Mouse (Mus musculus) ovary, postnatal 10 days (tissue): ENCODE data around the gene Serpinb8.

ENCODE experiments used
- DNase-seq: peaks from one replicate; pipeline ENCODE4 v3.0.0; 2022; ENCODE audit warnings: low spot score

Gene Serpinb8

DNA sequence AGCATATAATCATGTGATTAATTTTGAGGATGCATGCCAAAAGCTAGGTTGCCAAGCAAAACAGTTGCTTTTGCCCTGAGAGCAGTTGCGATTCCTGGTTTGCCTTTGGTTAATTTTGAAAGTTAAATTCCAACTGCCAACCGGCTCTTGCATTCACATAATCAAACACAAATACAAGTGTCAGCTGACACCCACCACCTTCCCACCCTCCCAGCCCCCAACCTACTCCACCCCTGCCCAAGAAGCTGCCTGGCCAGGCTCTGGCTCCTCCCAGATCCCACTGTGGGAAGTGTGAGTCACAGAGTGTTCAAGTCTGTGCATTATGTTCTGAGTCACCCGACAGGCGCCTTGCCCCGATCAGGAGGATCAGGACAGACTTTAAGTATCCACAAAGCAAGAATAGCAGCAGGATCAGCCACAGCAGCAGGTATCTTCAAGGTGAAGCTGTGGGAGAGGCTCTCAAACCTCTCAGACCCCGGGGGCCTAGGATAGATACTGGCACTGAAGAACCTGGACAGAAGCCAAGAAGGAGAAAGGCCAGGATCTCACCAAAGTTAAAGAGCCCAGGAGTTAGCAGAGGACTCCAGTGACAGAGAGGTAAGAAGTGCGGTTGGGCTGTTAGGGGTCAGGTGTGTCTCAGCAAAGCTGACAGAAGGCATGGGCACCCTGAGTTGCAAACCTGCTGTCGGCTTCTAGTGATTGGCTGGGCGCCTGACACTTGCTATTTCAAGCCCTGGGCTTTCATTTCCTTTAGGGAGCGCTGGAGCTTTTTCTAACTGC lies at the start of gene Serpinb8:
Gene Serpinb8 (plus strand): TSS at position 316 of the 780 bp plus-strand sequence.
- peak; percentile 7 for DNase-seq

- no peak for DNase-seq
Observed at GRCm38 (mm10) chr1:107559494-107559893, 30.3 kb upstream of the Serpinb8 start.

- DNase-seq = no peak
Observed at GRCm38 (mm10) chr1:107562110-107562509, 27.7 kb upstream of the Serpinb8 start.

- no peak for DNase-seq
Observed at GRCm38 (mm10) chr1:107565644-107566043, 24.2 kb upstream of the Serpinb8 start.

DNA sequence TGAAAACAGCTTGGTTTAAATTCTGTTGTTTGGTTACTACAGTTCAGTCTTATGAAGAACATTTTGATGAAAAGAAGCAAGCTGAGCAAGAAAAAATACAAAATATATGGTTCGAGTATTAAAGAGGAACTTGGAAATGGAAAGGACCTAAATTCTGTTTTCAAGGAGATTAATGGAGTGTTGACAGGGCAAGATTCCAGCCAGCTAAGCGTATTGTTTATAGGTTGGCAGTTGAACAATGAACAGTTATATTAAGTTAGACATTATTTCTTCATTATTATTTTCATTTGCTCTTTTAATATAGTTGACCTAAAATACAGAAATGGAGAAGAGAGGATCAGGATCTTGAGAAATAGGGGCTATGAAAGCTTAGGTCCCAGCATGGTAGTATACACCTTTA lies 13.7 kb upstream of the Serpinb8 start:
- no peak for DNase-seq

DNA sequence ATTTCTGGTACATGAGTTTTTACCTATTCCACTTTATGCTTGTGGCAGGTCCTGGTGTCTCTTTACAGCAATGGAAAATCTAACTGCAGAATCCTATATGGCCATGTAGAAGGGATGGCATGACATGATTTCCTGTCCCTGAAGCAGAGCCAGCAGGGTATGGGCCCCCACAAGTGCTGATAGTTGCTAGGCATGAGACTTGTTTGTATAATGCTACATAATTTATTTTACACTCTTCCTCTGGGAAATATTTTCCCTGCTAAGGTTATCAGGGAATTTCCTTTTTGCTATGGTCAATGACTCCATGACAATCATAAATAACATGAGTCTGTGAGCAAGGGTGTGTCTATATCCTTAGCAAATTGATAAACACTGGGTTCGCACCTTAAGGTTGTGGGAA lies 12.3 kb upstream of the Serpinb8 start:
- DNase-seq = no peak

GRCm38 (mm10) chr1:107581220-107581619 lies 8.6 kb upstream of the Serpinb8 start:
- DNase-seq = no peak

- no peak for DNase-seq
Observed at GRCm38 (mm10) chr1:107582900-107583299, 6.9 kb upstream of the Serpinb8 start.

GRCm38 (mm10) chr1:107583958-107584376 lies 5.8 kb upstream of the Serpinb8 start:
- DNase-seq = no peak

DNA sequence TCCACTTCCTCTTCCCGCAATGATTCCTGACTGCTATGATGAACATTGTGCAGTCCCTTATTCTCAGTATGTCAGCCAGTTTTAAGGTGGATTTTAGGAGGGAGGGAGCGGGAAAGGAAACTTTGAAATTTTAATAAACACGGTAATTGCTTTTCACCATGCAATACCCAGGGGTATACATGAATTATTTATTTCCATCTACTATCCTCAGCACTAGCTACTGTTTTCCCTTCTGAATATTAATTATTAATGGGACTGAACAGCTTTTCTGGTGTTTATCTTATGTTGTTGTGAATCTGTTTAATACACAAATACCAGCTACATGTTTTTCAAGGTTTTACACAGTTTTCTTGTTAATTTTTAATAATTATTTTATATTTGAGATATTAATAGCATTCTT lies 4.9 kb upstream of the Serpinb8 start:
- no peak for DNase-seq

DNA sequence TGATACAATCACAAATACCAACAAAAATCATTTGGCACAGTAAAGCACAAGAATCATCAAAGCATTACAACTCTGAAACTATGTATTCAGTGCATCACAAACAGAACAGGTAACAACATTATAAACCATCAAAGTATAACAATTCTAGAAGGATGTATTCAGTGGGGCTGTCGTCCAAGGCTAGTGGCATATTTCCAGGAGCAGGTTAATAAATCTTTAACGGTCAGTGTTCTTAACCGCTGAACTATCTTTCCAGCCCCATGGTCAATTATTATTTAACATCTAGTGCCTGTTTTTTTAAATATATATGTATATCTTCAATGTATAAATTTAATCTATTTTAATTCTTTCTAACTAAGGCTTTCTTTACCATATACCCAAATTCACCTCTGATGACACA lies 3.6 kb upstream of the Serpinb8 start:
- DNase-seq = no peak

DNA sequence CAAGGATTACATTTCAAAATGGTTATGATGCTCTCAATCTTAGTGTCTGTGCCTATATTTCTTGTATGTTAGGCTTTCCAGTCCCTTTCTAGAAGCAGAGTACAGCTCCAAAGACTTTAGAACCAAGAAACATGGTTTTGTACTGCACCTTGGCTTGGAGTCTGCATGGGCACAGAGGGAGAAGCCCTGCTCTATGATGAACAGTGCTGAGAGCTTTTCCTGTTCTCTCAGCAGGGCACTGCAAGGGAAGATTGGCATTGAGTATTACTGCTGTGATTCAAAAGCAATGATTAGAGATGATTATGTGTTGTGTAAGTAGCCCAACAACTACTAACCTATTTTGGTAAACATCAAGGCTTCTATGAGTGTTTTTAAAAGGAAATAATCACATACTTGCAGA lies 1.6 kb upstream of the Serpinb8 start:
- no peak for DNase-seq

- DNase-seq = no peak
Observed at GRCm38 (mm10) chr1:107588642-107589041, 1.2 kb upstream of the Serpinb8 start.

- no peak for DNase-seq
Observed at GRCm38 (mm10) chr1:107592644-107593043, 2.8 kb downstream of the Serpinb8 start.

GRCm38 (mm10) chr1:107593469-107593868 lies 3.7 kb downstream of the Serpinb8 start:
- no peak for DNase-seq

DNA sequence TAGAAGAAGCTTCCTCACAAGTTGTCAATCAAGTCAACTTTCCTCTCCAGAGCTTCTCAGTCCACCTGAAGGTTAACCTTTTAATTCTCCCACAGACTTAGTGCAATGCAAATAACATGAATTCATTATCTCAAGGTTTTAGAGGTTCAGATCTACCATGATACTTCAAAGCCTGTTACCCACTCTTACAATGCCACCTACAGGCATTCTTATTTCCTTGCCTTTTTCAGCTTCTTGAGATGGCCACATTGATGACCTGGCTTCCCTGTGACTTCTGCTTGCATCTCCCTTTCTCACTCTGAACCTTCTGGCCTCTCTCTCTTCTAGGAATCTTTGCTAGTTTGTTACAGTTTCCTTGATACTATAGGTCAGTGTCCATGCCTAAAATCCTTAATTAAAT lies 7.1 kb downstream of the Serpinb8 start:
- no peak for DNase-seq

- DNase-seq = no peak
Observed at GRCm38 (mm10) chr1:107598476-107598875, 8.7 kb downstream of the Serpinb8 start.

GRCm38 (mm10) chr1:107608942-107609341 lies 19.1 kb downstream of the Serpinb8 start:
- no peak for DNase-seq

- no peak for DNase-seq
Observed at GRCm38 (mm10) chr1:107614087-107614486, 24.3 kb downstream of the Serpinb8 start.

GRCm38 (mm10) chr1:107622017-107622416 lies 32.2 kb downstream of the Serpinb8 start:
- no peak for DNase-seq

- DNase-seq = no peak
Observed at GRCm38 (mm10) chr1:107635936-107636335, 46.1 kb downstream of the Serpinb8 start.

DNA sequence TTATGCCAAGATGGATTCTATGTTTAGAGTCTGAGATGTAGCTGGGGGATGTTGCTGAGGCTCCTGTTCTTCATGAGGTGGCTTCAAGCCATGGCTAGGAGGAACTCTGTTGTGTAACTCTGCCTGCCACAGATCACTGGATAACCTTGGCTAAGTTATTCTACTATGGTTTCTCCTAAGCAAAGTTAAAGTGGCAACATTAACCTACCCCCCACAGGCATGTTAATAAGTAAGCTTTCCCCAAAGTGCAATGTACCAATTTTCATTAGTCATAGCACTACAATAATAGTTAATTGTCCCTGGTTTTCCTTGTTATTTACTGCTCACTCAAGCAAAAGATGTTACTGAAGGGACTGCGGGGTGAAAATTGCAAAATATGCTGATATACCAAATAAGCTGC lies 48.2 kb downstream of the Serpinb8 start:
- DNase-seq = no peak

DNA sequence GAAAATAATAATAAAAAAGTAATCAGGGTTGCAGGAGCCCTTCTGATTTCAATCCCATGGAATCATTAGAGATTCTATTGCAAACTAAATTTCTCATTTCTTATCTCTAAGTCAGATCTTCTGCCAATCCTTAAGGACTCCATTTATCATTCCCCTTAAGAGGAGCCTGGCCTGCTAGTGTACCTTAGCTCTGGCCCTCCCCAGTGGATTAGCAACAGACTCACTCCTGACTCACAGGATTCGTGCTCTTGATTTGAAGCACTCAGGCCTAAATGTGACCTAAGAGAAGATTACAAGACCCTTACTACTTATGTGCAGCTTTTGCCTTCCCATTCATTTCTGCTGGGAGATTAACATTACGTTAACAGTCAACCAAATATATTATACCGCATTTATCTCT lies 48.7 kb downstream of the Serpinb8 start:
- DNase-seq = no peak

- no peak for DNase-seq
Observed at GRCm38 (mm10) chr1:107642457-107643118, 52.8 kb downstream of the Serpinb8 start.
